22 mouse cellular contexts compared by ENCODE assay signal in genomic region chr13:43476226-43476625, GRCm38 (mm10).
"Had no signal": no experiment of that assay in that cellular context is flagged by ENCODE, and none has a peak within 500 bp of the region (broad histone marks: within the 10 kb centered on the region; RNA-seq: fewer than 3 reads in every experiment).

No protein-coding gene starts in this region.

- H3K4me2 ChIP-seq: intestine, embryonic 15.5 days; limb, embryonic 12.5 days; limb, embryonic 15.5 days; liver, embryonic 11.5 days; lung, embryonic 14.5 days; midbrain, embryonic 11.5 days; neural tube, embryonic 12.5 days; neural tube, embryonic 15.5 days; stomach, embryonic 15.5 days had no signal

- H3K36me3 ChIP-seq: intestine, embryonic 15.5 days; limb, embryonic 12.5 days; limb, embryonic 15.5 days; neural tube, embryonic 12.5 days; neural tube, embryonic 15.5 days; stomach, embryonic 15.5 days had no signal

- H3K4me3 ChIP-seq: intestine, embryonic 15.5 days; limb, embryonic 12.5 days; limb, embryonic 15.5 days; neural tube, embryonic 12.5 days; neural tube, embryonic 15.5 days; stomach, embryonic 15.5 days had no signal

- ATAC-seq: intestine, embryonic 15.5 days; liver, postnatal 0 days had no signal

- H3K9ac ChIP-seq: intestine, embryonic 15.5 days; limb, embryonic 12.5 days; limb, embryonic 15.5 days; liver, embryonic 14.5 days; liver, postnatal 0 days; lung, embryonic 14.5 days; neural tube, embryonic 12.5 days; neural tube, embryonic 15.5 days; stomach, embryonic 15.5 days had no signal

- H3K9me3 ChIP-seq: intestine, embryonic 15.5 days; limb, embryonic 12.5 days; limb, embryonic 15.5 days; neural tube, embryonic 12.5 days; neural tube, embryonic 15.5 days; stomach, embryonic 15.5 days had no signal

- DNase-seq: kidney, adult 11 months; kidney, adult 9 months; kidney, postnatal 14 days; kidney, postnatal 4 days; liver, postnatal 0 days; lung, embryonic 14.5 days; lung, postnatal 10 days; lung, postnatal 4 days; midbrain, embryonic 14.5 days; right cerebral cortex, adult 18-20 months; right cerebral cortex, postnatal 14 days; spleen, adult 18-20 months; thymus, postnatal 25 days had no signal

- H3K27ac ChIP-seq: intestine, embryonic 15.5 days; limb, embryonic 12.5 days; limb, embryonic 15.5 days; liver, embryonic 14.5 days; neural tube, embryonic 12.5 days; neural tube, embryonic 15.5 days; stomach, embryonic 15.5 days had no signal

- H3K27me3 ChIP-seq: intestine, embryonic 15.5 days; limb, embryonic 12.5 days; limb, embryonic 15.5 days; neural tube, embryonic 12.5 days; neural tube, embryonic 15.5 days; stomach, embryonic 15.5 days had no signal
